Mouse (Mus musculus) heart, postnatal 14 days (tissue): ENCODE measurements at regions not wholly inside any gene's neighbourhood (a gene's known extent, or its start where the extent isn't known, plus 50 kb on each side); places are given as distances from the start of the nearest gene placed in this dataset.

Source experiments
- DNase-seq, 2 experiments: peaks; one replicate each; pipeline ENCODE4 v3.0.0; 2021 to 2022
- intact Hi-C: fragments of 180-260 bp; cut with DNase I; formaldehyde crosslinking; loops from one replicate; pipeline ENCODE4 v1.15.1; 2025

DNA sequence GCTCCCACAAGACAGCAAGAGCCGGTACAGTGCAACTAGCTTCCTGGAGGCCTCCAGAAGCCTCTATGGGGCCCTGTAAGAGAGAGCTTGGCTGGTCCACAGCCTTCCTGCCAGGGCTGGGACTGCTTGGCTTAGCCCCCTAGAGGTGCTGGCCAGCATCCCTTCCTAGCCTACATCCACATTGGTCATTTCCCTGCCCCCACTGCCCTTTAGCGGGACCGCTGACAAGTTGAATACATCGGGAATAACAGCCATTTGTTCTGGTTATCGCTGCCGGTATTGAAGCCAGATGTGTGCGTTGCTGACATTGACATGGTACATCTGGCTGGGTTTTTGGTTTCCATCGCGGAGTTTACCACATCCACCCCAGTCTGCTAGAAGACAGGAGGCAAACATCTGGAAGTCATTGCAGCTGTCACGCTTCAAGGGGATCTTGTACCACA lies 519.0 kb upstream of the Adam5 start:
- DNase-seq, result peak; percentile 69 to 73
- intact Hi-C loops, result no loop called here

DNA sequence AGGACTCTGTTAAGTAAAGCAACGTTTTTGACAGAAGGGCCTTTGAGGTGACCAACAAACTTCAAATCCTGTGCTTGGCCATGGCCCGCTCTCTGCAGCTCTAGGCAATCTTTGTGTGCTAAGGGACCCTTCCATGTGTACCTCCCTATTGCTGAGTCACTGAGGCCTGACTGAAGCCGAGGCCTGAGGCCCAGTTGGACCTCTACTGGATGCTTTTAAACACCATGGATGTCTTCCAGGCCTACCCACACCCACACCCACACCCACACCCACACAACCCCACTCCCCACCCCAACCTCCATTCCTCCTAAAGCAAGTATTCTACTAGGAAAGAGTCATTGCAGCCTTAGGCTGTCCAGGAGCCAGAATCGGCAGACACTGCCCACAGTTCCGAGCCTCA lies 518.3 kb upstream of the Adam5 start:
- intact Hi-C loops, result no loop called here
- DNase-seq, result peak in 1 of 2 experiments; percentile 11

DNA sequence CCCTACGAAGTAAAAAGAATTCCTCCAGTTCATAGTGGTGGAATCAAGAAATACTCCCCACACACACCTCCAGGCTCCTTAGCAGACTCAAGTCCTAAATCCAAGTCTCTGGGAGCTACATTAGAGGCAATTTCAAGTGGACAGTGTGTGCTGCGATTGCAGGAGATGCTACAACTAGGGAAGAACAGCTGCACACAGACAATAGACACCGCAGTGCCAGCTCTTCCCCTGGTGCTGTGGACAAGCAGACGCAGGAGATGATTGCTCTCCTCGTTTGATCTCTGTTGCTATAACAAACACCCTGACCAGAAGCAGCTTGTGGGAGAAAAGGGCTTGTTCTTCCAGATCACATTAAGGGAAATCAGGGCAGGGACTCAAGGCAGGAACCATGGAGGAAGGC lies 517.1 kb upstream of the Adam5 start:
- intact Hi-C loops, result no loop called here
- no peak for DNase-seq

DNA sequence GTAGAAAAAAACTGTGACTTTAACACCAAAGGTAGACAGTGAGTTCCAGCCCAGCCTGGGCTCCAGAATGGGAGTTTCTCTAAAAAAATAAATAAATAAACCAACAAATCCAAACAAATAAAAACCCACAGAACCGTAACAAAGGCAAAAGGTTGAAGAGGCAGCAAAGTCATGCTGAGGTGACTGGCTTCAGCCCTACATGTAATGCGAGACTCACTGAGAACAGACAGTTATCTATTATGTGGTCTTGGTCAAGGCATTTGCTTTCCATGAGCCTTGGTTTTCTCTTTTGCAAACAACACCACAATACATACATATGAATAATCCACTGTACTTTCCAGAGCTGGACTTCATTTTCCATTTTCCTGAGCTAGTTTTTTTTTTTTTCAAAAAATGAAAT lies 516.6 kb upstream of the Adam5 start:
- intact Hi-C loops, result no loop called here
- no peak for DNase-seq

DNA sequence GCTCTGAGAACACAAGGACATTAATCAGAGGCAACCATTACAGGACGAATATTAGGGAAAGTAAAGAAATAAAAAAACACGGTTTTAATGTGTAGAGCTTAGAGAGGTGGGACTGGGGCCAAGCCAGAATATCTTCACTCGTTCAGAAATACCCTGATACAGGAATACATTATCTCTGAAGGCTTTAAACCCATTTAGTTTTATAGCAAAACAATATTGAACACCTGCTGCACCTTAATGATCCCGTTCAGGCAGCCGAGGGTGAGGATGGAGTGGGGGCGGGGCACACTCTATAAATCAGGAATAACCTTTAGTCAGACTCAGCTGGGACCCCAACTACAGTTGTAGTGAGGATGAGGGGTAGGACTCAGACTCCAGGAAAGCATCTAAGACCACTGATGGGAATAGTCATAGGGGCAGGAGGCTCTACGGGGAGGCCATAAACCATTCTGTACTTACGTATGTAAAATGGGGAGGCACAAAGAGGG lies 508.0 kb upstream of the Adam5 start:
- intact Hi-C loops, result no loop called here
- DNase-seq, result no peak

DNA sequence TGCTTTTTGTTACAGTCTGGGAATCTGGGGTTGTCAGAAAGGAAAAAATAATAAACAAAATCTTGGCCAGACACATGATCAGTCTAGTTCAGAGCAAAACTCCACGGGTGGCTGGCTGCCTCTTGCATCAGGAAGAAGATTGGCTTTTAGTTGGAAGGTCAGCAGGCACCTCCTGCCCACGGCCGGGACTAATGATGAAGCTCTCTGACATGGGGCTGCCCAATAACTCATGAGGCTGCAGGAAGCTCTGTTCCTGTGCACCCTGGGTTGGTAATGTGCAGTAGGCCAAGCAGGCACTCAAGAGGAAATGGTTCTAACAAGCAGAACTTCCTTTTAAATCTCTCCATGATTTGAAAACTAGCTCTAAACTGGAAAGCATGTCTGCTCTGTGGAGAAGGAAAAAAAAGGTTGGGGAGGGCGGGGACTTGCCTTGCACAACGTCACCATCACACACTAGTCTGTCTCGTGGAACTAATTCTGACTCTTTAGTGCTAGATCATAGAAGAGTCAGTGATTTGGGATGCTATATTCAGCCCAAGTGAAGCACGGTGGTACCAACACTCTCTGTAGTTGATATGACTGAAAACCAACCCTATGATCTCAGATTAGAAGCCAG lies 507.1 kb upstream of the Adam5 start:
- intact Hi-C loops, result no loop called here
- no peak for DNase-seq

DNA sequence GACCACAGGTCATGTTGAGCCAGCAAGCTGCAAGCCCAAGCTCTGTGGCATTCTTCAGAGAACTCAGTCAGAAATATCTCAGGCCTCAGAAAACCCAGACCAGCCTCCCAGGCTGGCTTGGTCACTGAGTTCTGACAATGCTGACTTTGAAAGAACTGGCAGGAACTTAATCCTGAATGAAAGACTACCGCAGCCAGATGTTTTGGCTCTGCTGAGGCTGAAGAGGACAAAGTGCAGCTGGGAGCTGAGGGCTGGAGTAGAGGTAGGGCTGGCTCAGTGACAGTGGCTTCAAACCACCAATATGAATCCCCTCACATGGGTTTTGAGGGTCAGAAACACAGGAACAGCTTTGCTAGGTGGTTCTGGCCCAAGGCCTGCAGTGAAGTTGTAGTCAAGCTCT lies 505.6 kb upstream of the Adam5 start:
- DNase-seq, result peak; percentile 20 to 43
- intact Hi-C loops, result no loop called here

DNA sequence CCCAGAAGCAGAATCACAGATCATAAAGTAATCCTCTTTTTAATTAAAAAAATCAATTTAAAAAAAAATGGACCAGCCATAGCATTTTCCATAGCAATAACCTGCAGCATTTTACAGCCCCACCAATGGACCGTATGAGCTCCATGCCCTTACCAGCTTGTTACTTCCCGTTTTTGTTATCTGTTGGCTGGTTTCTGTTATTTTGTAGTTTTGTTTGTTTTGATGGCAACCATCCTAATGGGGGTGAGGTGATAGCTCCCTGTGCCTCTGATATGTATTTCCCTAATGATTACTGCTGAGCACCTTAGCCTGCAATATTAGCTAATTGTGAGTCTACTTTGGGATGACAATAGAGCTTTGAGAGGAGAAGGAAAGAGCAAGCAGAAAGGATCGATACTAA lies 504.1 kb upstream of the Adam5 start:
- intact Hi-C loops, result no loop called here
- DNase-seq, result no peak

DNA sequence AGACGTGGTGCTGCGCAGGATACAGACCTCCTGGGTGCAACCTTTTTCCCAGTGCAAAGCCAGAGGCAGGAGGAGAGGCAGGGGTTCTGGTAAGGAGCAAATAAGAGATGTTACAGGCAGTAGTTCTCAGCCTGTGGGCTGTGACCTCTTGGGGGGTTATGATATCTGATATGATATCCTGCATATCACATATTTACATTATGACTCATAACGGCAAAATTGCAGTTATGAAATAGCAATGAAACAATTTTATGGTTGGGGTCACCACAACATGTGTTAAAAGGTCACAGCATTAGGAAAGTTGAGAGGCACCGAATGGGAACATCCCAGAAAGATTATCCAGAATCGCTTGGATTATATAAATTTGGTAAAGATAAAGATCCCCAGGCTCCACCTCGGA lies 502.8 kb upstream of the Adam5 start:
- intact Hi-C loops, result no loop called here
- no peak for DNase-seq

DNA sequence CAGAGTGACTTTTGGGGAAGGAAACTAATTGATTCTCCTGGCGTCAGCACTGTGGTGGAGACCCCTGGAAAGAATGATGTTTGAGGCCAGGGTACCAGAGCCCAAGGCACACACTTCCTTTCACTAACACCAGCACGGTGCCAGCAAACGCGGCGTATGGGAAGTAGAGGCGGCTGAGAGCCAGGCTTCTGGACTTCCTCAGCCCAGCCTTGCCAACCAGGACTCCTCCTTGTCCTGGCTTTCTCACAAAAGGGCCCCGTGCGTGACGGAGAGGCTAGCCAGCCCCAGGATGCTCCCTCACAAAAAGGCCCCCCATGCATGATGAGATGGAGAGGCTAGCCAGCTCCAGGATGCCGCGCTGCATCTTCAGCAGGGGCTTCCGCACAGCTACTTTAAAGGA lies 502.1 kb upstream of the Adam5 start:
- peak in 1 of 2 experiments; percentile 28 for DNase-seq
- intact Hi-C loops, result no loop called here

DNA sequence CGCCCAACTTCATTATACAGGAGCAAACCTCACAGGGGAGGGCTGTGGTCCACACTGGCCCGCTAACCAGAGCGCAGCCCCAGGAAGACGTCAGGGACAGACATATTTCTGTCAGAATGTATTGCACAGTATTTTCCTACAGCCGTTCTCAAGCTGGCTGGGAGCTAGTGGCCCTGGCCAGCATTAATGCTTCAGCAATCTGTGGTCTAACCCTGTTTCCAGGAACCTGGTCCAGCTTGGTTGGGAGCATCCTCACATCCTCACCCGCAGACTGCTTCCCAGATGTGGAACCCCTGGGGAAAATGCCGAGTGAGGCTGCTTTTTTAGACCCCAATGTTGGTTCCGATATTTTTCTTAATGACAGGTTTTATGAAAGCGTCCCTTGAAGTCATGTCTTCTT lies 500.6 kb upstream of the Adam5 start:
- DNase-seq, result no peak
- intact Hi-C loops, result no loop called here

DNA sequence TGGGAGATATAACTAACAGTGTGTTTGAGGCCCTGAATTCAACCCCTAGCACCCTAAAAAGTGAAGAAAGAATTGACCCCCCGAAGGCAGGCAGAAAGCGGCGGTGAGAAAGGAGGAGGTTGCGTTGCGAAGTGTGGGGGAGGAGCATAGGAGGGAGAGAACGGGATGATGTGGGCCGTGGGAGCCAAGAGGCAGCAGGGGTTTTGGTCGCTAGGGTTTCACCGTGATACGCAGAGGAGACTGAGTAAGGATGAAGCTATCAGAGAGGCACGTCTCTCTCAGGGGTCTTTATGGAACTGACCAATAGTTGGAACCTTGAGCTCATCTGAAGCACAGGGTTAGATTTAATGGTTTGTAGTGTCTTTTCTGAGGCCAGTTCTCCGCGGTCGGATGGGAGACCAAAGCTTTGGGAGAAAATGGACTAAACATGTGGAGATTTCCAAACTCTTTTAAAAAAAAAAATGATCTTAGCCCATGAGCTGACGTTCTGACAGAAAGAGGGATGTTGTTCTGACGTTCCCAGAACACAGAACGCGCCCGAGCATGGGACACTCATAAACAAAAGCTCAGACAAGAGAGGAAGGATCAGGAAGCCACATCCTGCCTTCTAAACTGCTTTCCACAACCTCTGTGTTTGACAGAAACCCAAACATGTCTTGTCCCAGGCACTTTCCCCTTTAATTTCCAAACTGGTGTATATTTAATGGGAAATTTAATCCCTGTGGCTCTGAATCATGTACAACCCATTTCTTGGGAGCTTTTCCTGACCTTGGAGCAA lies 499.7 kb upstream of the Adam5 start:
- intact Hi-C loops, result no loop called here

DNA sequence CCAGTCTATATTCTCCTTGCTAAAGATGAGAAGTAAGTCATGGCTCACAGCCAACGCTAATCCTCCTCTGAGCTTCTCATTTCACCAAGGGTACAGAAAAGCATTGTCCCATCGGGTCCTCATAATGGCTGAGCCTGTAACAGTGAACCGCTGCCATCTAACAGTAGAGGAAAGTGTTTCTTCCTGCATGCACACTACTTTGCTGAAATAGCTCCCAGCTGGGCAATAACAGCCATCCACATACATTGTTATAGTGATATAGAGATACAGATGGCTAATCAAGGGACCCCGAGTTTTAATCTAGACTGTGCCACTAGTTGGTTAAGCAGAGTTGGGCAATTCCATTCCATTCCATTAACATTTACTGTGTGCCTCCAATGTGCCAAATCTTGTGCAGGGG lies 492.2 kb upstream of the Adam5 start:
- intact Hi-C loops, result no loop called here

More for the DNA sequence above, 499.7 kb upstream of the Adam5 start:
- DNase-seq, result no peak

DNA sequence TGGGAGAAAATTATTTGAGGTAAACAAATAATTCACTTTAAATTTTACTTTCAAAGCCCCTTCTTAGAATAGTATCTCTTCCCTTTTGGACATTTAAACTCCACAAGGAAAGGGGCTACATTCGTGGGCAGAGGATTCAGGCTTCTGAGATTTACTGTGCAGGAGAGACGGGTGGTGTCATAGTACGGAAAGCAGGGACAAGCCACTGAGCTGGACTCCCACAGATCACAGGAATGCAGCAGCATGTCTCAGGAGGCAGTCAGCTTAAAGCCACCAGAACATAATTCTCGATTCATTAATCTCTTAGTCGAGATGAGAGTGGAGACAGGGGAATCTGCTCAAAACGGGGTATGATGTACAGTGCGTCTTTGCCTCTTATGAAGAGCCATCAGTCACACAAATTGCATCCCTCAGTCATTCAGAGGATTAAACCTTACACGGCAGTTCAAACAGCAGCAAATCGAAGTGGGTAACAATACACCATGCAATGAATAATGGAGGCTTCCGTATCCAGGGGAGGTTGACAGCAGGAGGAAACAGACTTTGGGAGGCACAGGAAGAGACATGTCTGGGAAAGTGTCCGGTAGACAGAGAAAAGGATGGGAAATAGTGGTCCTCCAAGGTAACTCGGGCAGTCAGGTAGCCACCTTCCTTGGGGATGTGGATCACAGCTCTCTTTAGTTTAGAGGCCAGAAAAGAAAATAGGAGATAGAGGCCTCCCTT lies 487.8 kb upstream of the Adam5 start:
- intact Hi-C loops, result no loop called here
- no peak for DNase-seq

More for the DNA sequence above, 492.2 kb upstream of the Adam5 start:
- DNase-seq, result no peak

DNA sequence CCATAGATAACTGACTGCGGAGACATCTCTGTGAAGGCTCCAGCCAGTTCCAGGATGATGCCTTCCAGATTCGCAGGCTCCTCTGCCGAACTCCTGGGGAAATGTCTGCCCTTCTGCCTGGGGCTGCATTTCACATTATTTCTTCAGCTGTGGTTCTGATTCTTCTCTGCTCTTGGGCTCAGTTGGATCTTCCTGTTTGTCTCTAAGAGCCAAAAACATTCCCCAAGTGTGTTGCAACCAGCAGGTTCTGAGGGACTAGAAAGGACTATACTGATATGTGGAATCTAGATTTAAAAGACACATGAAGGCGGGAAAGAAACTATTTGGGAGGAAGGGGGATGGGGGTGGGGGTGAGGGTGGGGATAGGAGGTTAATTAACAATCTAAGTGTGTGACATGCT lies 483.8 kb upstream of the Adam5 start:
- intact Hi-C loops, result no loop called here

DNA sequence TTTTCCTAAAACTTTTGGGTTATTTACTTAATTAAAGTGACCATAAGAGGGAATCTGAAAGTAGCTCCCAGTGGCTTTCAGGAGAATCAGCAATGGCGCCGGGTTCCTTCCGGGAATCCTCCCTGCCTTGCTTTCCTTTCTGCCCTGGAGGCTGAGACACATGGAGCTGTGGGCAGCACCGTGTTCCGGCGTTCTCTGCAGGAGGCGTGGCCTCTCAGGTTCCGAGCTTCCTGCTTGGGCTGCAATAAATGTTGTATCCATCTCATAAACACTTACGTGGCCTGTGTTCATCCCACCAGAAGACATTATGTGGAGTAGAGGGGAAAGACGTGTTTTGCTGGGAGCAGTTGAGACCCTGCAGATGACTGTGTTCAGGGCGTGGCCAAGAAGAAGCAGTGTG lies 483.3 kb upstream of the Adam5 start:
- intact Hi-C loops, result no loop called here
- DNase-seq, result peak in 1 of 2 experiments; percentile 16

More for the DNA sequence above, 483.8 kb upstream of the Adam5 start:
- no peak for DNase-seq

DNA sequence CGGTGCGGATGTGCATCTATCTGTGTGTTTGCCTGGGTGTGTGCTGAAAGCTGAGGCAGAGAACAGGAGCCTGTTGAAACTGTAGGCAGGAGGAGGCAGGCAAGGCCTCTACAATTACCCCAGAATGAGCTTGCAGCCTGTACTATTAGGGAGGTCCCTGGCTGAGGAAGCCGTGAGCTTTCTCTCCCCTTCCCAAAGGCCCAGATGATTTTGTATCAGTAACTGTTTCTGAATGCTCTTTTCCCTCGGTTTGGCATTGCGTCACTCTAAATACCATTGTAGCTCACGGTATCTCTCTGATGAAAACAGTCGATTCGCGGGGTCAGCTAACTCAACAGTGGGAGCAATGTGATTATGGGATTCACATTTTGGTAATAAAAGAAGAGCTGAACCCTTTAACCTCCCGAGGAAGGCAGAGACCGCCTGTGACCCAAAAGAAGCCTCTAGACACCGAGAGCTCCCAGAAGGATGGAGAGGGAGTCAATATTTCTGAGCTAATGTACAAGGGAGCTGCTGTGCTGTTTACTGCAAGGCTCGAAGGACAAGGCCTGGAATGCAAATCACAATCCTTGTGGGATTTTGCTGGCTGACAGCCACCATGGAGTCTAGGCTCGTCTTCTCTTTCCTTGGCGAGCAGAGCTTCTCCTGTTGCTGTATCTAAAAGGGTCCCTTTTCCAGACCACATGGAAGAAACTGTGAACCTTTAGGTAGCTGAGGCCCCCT lies 482.8 kb upstream of the Adam5 start:
- DNase-seq, result peak; percentile 52 to 67
- intact Hi-C loops, result no loop called here
